Mouse (Mus musculus) right cerebral cortex, postnatal 10 days (tissue): ENCODE results near the gene Cpa5.

Experiments
- DNase-seq, 2 experiments: peaks; one replicate each; pipeline ENCODE4 v3.0.0; 2021; ENCODE audit warnings: low spot score in 2 of 2

The Cpa5 gene

DNA sequence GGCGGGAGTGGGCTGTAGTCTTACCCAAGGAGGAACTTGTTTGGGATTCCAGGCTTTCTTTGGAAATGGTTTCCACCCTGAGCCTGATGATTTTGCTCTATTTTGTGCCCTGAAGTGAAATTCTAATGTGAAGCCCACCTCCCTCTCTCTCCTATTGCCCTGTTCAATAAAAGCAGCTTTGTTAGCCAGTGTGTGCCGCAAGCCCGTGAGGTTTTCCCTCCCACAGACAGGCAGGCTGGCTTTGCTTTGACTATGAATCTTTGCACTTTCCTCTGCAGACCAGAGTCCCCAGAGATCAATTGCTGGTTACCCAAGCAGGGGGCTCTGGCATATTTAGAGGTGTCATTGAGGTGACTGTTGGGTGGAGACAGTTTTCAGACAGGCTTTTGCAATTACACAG, 33.7 kb downstream of the Cpa5 start:
- DNase-seq: no peak

GRCm38 (mm10) chr6:30645379-30645778, 34.6 kb downstream of the Cpa5 start:
- DNase-seq: no peak

GRCm38 (mm10) chr6:30649651-30650296, 39.0 kb downstream of the Cpa5 start:
- peak; percentile 66 to 68 for DNase-seq

- DNase-seq: no peak
These were observed 41.8 kb downstream of the Cpa5 start for GRCm38 (mm10) chr6:30652425-30653188.

DNA sequence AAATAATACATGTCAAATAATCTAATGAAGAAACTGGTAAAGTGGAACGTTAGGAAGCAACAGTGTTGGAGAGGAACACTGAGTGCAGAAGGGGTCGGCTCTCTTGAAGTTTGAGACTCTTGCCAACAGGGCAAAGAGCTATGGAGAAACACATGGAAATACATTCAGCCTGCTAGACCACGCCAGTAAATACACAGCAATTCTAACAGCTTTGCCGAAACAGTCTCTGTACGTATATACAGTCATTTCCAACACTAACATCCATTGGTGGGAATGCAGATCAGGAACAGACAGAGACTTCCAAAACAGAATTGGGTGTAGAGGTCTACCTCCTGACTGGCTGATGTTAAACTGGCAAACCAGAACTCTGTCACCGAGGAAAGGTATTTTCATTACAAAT, 42.7 kb downstream of the Cpa5 start:
- DNase-seq: no peak

DNA sequence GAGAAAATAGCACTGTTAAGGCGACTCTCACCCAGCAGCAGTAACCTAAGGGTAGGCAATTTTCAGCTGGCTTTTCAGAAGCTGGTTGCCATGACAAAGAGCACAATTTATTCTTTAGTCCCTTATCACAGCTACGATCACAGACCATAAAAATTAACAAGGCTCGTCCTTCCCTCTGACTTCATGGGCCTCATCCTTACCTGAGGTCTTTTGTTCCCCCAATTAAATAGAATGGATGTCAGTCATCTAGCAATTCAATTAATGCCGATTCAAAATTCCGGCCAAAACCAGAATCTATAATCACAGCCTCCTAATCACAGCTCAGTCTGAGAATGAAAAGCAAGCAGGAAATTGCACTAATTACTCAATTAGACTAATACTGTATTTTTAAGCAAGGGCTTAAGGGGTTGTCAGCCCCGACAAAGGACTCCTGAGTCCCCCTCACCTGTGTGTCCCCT, 43.6 kb downstream of the Cpa5 start:
- no peak for DNase-seq

GRCm38 (mm10) chr6:30654932-30655331, 44.1 kb downstream of the Cpa5 start:
- no peak for DNase-seq

DNA sequence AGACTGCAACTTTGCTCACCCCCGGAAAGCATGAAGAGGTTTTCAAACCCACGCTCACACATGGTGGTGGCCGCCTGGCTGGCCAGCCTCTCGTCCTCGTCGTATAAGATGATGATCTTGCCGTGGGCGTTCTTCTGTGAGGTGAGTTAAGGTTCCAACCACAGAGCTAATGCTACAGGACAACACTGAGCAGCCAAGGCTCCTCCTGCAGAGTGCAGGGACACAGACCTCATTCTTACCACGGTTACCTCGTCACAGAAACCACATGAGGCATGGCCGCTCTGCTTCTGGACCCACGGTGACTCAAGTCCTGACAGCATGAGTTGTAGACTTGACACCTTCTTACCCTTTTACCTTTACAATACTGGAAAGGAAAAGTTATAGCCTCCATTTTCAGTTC, 46.5 kb downstream of the Cpa5 start:
- DNase-seq: no peak

DNA sequence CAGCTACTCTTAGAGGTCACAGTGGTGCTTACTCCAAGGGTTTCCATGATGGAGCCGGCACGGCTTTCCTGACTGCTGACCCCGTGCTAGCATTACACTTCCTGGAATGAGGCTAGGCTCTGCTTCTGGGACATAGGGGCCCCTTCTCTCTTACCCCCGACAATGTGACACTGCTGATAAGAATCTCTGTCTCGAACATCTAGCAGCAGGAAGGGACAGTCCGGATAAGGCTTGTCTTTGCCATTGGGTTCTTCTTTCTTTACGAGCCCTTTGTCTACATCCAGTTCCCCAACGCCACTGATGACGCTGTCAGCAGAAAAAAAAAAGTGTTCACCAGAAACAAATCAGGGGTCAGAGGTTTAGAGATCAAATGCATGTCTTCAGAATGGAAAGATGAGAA, 47.8 kb downstream of the Cpa5 start:
- no peak for DNase-seq

GRCm38 (mm10) chr6:30664776-30665175, 54.0 kb downstream of the Cpa5 start:
- no peak for DNase-seq

DNA sequence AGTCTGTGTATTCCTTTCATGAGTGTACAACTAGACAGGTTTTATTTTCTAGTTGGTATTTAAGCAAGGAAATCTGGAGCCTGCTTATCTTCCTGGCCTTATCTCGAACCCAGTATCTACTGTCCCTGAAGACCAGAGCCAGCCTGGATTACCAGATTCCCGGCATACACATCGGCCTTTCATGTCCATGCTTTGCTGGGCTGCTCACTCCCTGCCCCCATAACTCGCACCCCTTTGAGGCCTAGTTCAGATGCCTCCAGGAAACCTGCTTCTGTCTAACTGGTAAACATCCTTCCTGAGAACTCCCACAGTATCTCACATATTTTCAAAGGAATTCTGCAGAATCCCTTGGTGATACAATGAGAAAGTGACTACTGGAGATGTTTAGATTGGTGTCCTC, 54.5 kb downstream of the Cpa5 start:
- no peak for DNase-seq

DNA sequence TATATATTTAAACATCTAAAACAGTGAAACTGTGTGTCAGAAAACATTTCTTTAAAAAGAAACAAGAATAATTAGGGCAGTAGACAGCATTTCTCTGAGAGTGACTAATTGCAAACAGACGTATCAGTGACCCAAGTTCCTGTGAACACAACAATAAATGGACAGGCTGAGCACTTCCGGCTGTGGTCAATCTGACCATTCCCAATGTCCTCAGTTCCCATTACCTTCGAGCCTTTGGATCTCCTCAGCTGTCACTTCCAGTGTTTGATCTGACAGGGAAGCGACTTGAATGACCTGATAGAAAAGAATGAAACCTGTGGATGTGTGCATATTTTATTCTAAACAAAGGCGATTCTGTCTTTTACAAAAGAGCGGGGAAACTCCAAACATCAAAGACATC, 55.2 kb downstream of the Cpa5 start:
- no peak for DNase-seq

GRCm38 (mm10) chr6:30667585-30667984, 56.8 kb downstream of the Cpa5 start:
- no peak for DNase-seq

DNA sequence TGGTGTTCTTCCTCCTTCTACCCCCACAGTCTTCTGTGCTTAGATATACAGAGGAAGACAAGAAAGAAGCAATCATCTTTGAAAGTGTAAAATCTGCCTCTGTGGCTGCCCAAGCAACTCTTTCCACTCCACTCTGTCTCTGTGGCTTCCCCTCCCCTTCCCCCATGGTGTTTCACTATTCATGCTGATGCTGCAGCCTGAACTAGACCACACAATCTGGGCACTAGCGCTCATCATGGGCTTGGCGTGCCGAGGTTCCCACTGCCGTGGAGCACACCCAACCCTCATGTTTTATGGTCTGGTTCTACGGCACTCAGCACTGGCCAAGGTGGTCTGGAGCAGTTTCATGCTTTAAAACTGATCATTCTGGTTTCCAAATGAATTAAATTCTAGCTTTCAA, 60.9 kb downstream of the Cpa5 start:
- peak in 1 of 2 experiments; percentile 40 for DNase-seq

DNA sequence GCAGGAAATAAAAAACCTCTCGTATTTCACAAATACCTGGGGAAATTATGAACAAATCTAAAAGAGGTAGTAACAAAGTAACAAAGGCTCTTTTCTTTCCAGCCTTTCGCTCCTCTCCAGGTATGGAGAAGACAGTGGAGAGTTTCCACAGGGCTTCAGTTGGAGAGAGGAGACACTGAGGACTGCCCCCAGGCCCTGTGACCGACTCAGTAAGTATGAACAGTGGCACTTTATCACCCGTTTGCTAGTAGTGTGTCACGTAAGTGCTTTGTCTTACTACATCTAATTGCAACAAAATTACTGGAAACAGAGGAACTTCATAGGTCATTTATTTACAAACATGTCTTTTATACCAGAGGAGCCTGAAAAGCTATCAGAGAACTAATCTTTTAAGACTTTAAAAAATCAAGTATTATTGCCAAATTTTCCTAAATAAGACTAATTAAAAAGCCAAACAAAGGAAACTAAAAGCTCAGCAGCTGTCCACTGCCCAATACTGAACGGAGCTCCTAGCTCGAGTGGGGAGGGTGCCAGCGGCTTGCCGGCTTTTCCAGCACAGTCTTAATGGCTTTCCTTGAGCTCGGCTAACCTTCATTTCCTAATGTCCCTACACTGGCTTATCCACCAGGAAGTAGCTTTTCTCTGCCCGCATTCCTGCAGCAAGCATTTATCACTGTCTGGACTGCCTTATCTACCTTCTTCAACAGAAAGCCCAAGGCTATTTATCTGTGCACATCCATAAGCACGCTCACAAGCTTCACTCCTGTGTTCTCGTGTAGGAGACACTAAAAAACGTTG, 63.2 kb downstream of the Cpa5 start:
- DNase-seq: peak; percentile 41 to 42

- DNase-seq: peak in 1 of 2 experiments; percentile 25
These were observed 64.0 kb downstream of the Cpa5 start for GRCm38 (mm10) chr6:30674714-30675280.

DNA sequence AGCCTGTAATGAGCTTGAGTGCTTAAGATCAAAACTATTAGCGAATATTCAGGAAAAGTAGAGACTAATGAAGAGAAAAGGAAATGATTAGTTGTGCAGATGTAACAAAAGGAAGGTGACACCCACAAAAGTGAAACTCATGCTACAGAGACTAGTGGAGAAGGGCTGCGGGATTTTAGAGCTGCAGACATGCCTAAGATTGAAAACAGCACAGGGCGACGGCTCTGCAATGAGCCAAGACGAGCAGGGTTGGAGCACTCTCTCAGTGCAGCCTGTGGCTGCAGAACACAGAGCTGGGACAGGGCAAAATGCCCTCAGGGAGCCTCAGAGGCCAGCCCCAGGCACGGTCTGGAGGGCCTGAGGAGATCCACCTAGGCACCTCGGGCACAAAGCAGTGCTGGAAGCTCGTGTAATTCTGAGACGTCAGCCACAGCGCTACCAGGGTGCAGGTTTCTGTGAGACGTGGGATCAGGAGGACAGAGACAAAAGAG, 64.5 kb downstream of the Cpa5 start:
- peak in 1 of 2 experiments; percentile 37 for DNase-seq

DNA sequence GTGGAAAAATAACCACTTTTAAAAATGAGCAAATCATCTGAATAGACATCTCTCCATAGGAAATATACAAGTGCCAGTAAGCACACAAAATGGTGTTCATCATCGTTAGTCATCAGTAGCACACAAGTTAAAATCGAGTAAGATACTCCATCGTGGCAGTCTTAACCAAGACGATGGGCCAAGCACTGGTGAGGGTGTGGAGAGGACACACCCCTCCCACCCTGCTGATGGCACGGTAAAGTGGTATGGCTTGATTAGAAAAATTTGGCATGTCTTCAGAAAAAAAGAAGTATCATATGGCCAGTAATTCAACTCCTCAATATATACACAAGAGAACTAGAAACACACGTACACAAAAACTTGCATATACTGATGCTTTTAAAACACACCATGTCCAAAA, 65.7 kb downstream of the Cpa5 start:
- no peak for DNase-seq

DNA sequence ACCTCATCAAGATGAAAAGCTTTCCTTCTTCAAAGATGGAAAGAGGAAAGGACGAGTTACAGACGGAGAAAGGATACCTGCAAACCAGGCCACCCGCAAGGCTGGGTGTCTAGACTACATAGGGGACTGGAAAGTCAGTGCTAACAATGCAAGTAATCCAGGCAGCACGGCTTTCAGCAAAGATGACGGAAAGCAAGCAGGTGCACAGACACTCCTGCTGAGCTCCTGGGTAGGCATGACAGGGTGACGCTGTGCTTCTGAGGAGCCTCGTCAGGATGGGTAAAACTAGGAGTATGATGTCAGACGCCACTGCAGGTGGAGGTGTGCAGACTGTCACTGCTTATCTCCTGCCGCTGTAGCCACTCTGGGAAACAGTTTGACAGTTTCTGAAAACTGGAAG, 66.8 kb downstream of the Cpa5 start:
- no peak for DNase-seq

GRCm38 (mm10) chr6:30678482-30678881, 67.7 kb downstream of the Cpa5 start:
- no peak for DNase-seq

- DNase-seq: no peak
These were observed 68.8 kb downstream of the Cpa5 start for GRCm38 (mm10) chr6:30679567-30679966.

DNA sequence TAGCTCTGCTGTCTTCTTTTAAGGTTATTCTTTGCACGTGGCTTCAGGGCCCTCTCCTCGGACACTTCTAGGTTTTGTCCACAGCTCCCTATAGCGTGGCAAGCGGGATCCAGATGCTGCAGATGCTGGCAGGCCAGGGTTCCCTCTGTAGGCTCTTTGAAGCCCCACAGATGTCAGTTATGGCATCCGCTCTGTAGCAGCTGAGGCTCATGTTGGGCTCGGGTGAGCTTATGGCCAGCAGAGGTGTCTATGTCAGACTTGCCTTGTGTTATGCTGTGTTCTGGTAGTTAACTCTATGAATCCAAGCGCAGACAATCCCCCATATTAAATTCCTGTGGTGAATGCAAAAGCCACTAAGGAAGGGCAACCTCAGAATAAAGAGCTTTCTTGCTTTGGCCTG, 69.6 kb downstream of the Cpa5 start:
- DNase-seq: no peak
